Mouse (Mus musculus) kidney, adult 2 months (tissue): Measurements from ENCODE around the gene Rdh16f2.

Source experiments
- CTCF ChIP-seq: fragments of 200-500 bp; conservative IDR thresholded peaks from 2 replicates; pipeline ENCODE4 v1.5.1; 2011; ENCODE audit warnings: low read depth, mild to moderate bottlenecking, control low read depth, low read length, moderate library complexity, mixed read lengths; ENCODE audit not compliant: insufficient read depth, insufficient read length
- POLR2A ChIP-seq: fragments of 200-500 bp; IDR thresholded peaks from one replicate; pipeline ENCODE4 v1.6.1; 2011; ENCODE audit warnings: low read depth, low read length, control low read depth

- TF ChIP-seq CTCF (no peak), POLR2A (no peak)
These were observed 41.2 kb downstream of the Rdh16f2 start for GRCm38 (mm10) chr10:127907386-127907951.
